Mouse (Mus musculus): ENCODE measurements at regions not wholly inside any gene's neighbourhood (a gene's known extent, or its start where the extent isn't known, plus 50 kb on each side); places are given as distances from the start of the nearest gene placed in this dataset.
"Not testable (repeated sequence)": the region's sequence is repeated elsewhere in the genome, so short reads cannot be mapped to it uniquely, and the experiment has no call there.

DNA sequence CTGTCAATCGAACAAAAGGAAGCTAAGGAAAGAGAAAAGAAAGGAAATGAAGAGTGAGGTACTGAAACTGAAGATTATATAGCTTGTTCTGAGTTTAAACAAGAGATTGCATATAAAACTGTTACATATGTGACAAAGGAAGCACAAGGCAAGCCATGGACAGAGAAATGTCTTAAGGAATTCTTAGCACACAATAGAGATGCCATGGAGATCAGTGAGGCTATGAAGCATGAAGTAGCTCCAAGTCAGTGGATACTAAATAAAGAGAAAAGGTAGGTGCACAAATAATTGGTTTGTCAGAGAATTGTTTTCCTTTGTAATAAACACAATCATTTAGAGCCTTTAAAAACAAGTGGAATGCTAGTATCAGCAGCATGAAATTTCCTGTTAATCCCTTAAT, 172.0 kb upstream of the Klhl1 start:
- WGBS: 29% methylated on average over 1 of the region's 1 CpGs
- Histone ChIP-seq H3K4me3 (ENCODE audit: low read depth, low read length) (no peak overlapping the region), H3K27me3 (ENCODE audit: control insufficient read depth, insufficient read depth, low read depth, low read length) (no peaks in the 10 kb centered on the region), H3K36me3 (ENCODE audit: control insufficient read depth, insufficient read depth, low read length) (no peaks in the 10 kb centered on the region), H3K27ac (ENCODE audit: low read length) (no peak overlapping the region), H3K9me3 (replicated peaks; ENCODE audit: control insufficient read depth, low read length, poor library complexity, severe bottlenecking) (no peaks in the 10 kb centered on the region), H3K4me1 (ENCODE audit: control insufficient read depth, insufficient read depth, low read length) (no peaks in the 10 kb centered on the region), H3K9ac (ENCODE audit: low read depth, low read length) (no peak overlapping the region), H3K4me2 (ENCODE audit: low read length) (no peak overlapping the region)
- ATAC-seq: no peak

DNA sequence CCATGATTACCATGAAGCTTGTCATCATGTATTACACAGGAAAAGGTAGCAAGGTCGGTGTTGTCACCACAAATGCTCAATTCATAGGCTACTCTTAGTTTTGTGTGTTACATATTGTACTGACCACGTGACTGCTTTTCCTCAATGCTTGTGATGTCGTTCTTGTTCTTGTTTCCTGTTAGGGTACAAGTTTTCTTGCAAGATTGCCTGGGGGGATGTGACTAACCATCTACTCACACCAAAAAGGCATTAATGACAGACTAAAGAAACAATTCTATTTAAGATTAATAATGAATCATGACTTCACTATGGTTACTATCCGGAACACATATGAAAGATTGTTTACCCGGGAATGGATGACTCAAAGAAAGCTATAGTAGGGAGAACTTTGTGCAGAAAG, 165.0 kb upstream of the Klhl1 start:
- no peaks in the 10 kb centered on the region for H3K4me1 ChIP-seq (ENCODE audit: control insufficient read depth, insufficient read depth, low read length)

DNA sequence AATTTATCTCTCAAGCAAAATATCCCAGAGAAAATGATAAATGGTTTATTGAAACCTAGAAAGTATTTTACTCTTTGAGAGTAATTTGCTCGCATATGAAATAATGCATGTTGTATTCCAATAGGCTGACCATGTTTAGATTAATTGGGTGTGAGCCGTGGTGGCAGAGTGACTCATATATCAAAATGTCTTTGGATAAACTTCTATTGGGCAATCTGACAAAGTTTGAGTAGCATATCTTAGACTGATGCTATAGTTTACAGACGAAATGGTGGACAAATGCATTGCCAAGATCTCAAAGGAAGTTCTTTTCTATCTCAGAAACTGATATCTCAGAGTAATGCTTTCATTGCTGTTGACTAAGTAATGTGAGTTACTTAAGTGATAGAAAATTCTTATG, 162.8 kb upstream of the Klhl1 start:
- H3K4me2 ChIP-seq (ENCODE audit: low read length): no peak overlapping the region
- H3K9ac ChIP-seq (ENCODE audit: low read depth, low read length): no peak overlapping the region
- no peaks in the 10 kb centered on the region for H3K9me3 ChIP-seq (replicated peaks; ENCODE audit: control insufficient read depth, low read length, poor library complexity, severe bottlenecking)
- no peaks in the 10 kb centered on the region for H3K27me3 ChIP-seq (ENCODE audit: control insufficient read depth, insufficient read depth, low read depth, low read length)
- ATAC-seq: no peak
- no peaks in the 10 kb centered on the region for H3K36me3 ChIP-seq (ENCODE audit: control insufficient read depth, insufficient read depth, low read length)
- no peak overlapping the region for H3K4me3 ChIP-seq (ENCODE audit: low read depth, low read length)
- 92% methylated on average over 3 of the region's 3 CpGs for WGBS
- no peaks in the 10 kb centered on the region for H3K4me1 ChIP-seq (ENCODE audit: control insufficient read depth, insufficient read depth, low read length)
- no peak overlapping the region for H3K27ac ChIP-seq (ENCODE audit: low read length)

More for the DNA sequence above, 165.0 kb upstream of the Klhl1 start:
- no peak overlapping the region for H3K4me3 ChIP-seq (ENCODE audit: low read depth, low read length)
- WGBS: 80% methylated on average over 5 of the region's 5 CpGs
- no peak for ATAC-seq
- no peaks in the 10 kb centered on the region for H3K27me3 ChIP-seq (ENCODE audit: control insufficient read depth, insufficient read depth, low read depth, low read length)
- no peaks in the 10 kb centered on the region for H3K9me3 ChIP-seq (replicated peaks; ENCODE audit: control insufficient read depth, low read length, poor library complexity, severe bottlenecking)
- no peak overlapping the region for H3K4me2 ChIP-seq (ENCODE audit: low read length)
- H3K27ac ChIP-seq (ENCODE audit: low read length): no peak overlapping the region
- H3K36me3 ChIP-seq (ENCODE audit: control insufficient read depth, insufficient read depth, low read length): no peaks in the 10 kb centered on the region
- no peak overlapping the region for H3K9ac ChIP-seq (ENCODE audit: low read depth, low read length)

DNA sequence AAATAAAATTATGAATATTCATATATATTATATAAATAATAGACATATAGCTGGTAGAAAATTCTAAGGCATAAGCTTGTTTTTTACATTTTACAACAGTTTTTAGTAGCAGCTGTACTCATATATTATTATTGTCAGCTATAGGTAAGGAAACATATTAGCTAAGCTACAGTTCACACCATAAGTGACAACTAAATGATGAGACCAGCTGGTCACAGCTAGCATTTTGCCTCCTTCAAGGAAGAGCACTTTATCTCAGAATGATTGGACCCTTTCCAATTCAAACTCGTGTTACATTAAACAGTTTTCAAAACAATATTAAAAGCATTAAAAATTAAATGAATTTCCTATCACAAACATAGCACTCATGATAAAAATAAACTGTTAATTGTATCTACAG, 157.3 kb upstream of the Klhl1 start:
- Histone ChIP-seq H3K36me3 (ENCODE audit: control insufficient read depth, insufficient read depth, low read length) (no peaks in the 10 kb centered on the region), H3K9me3 (replicated peaks; ENCODE audit: control insufficient read depth, low read length, poor library complexity, severe bottlenecking) (no peaks in the 10 kb centered on the region), H3K4me2 (ENCODE audit: low read length) (no peak overlapping the region), H3K27ac (ENCODE audit: low read length) (no peak overlapping the region), H3K4me3 (ENCODE audit: low read depth, low read length) (no peak overlapping the region), H3K9ac (ENCODE audit: low read depth, low read length) (no peak overlapping the region), H3K4me1 (ENCODE audit: control insufficient read depth, insufficient read depth, low read length) (no peaks in the 10 kb centered on the region), H3K27me3 (ENCODE audit: control insufficient read depth, insufficient read depth, low read depth, low read length) (no peaks in the 10 kb centered on the region)
- ATAC-seq: no peak
- WGBS: 88% methylated on average over 1 of the region's 1 CpGs

DNA sequence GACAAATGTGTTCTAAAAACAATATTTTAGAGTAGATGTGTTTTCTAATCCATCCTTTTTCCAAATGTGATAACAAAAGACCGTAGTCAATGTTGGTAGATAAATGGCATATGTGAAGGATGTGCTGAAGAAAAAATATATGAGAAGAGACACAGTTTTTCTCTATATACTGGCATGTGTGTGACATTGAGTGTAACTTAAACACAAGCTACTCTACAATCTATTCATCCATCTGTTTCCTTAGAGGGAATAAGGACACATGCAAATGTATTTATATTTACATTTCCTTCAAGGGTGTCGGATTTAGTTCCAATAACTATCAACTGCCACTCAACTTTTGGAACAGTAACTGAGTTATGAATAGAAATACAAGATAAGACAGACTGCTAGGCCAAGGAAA, 149.7 kb upstream of the Klhl1 start:
- Histone ChIP-seq H3K9me3 (replicated peaks; ENCODE audit: control insufficient read depth, low read length, poor library complexity, severe bottlenecking) (no peaks in the 10 kb centered on the region), H3K27me3 (ENCODE audit: control insufficient read depth, insufficient read depth, low read depth, low read length) (no peaks in the 10 kb centered on the region)

DNA sequence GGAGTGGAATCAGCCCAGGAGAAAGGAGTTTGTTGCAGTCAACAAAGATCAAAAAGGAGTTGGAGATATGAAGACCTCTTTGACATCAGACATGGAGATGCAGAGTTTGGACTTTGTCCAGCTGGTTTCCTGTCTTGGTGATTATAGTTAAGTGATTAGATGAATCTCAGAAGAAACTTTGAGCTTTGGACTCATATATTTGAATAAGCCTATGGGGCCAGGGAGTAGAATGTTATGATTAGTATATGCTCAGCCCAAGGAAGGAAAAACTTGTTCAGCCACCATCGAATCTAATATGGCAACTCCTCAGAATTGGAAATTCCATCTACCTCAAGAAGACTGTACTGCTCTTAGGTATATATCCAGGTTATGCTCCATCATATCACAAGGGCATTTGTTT, 137.6 kb upstream of the Klhl1 start:
- WGBS: 92% methylated on average over 1 of the region's 1 CpGs
- no peak overlapping the region for H3K4me2 ChIP-seq (ENCODE audit: low read length)
- no peaks in the 10 kb centered on the region for H3K27me3 ChIP-seq (ENCODE audit: control insufficient read depth, insufficient read depth, low read depth, low read length)
- H3K27ac ChIP-seq (ENCODE audit: low read length): no peak overlapping the region
- no peak overlapping the region for H3K4me3 ChIP-seq (ENCODE audit: low read depth, low read length)
- H3K4me1 ChIP-seq (ENCODE audit: control insufficient read depth, insufficient read depth, low read length): no peaks in the 10 kb centered on the region
- no peaks in the 10 kb centered on the region for H3K9me3 ChIP-seq (replicated peaks; ENCODE audit: control insufficient read depth, low read length, poor library complexity, severe bottlenecking)
- no peaks in the 10 kb centered on the region for H3K36me3 ChIP-seq (ENCODE audit: control insufficient read depth, insufficient read depth, low read length)
- no peak for ATAC-seq
- no peak overlapping the region for H3K9ac ChIP-seq (ENCODE audit: low read depth, low read length)

More for the DNA sequence above, 149.7 kb upstream of the Klhl1 start:
- H3K4me3 ChIP-seq (ENCODE audit: low read depth, low read length): no peak overlapping the region
- H3K9ac ChIP-seq (ENCODE audit: low read depth, low read length): no peak overlapping the region
- no peaks in the 10 kb centered on the region for H3K36me3 ChIP-seq (ENCODE audit: control insufficient read depth, insufficient read depth, low read length)
- 86% methylated on average over 2 of the region's 2 CpGs for WGBS
- no peak for ATAC-seq
- H3K27ac ChIP-seq (ENCODE audit: low read length): no peak overlapping the region
- H3K4me1 ChIP-seq (ENCODE audit: control insufficient read depth, insufficient read depth, low read length): no peaks in the 10 kb centered on the region
- H3K4me2 ChIP-seq (ENCODE audit: low read length): no peak overlapping the region

DNA sequence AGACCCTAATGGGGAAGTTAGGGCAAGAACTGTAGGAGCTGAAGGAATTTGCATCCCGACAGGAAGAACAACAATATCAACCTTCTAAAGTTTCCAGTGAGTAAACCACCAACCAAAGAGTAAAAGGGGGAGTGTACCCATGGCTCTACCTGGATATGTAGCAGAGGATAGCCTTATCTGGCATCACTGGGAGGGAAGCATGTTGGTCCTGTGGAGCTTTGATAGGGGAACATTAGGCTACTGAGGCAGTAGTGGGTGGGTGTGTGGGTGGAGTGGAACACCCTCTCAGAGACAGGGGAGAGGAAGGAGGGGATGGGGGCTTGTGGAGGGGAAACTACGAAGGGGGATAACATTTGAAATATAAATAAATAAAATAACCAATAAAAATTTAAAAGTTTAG, 111.4 kb upstream of the Klhl1 start:
- WGBS: 86% methylated on average over 2 of the region's 2 CpGs
- no peaks in the 10 kb centered on the region for H3K27me3 ChIP-seq (ENCODE audit: control insufficient read depth, insufficient read depth, low read depth, low read length)
- no peak overlapping the region for H3K9ac ChIP-seq (ENCODE audit: low read depth, low read length)
- no peak for ATAC-seq
- H3K4me3 ChIP-seq (ENCODE audit: low read depth, low read length): no peak overlapping the region
- H3K27ac ChIP-seq (ENCODE audit: low read length): no peak overlapping the region
- no peaks in the 10 kb centered on the region for H3K4me1 ChIP-seq (ENCODE audit: control insufficient read depth, insufficient read depth, low read length)
- no peaks in the 10 kb centered on the region for H3K36me3 ChIP-seq (ENCODE audit: control insufficient read depth, insufficient read depth, low read length)
- no peaks in the 10 kb centered on the region for H3K9me3 ChIP-seq (replicated peaks; ENCODE audit: control insufficient read depth, low read length, poor library complexity, severe bottlenecking)
- no peak overlapping the region for H3K4me2 ChIP-seq (ENCODE audit: low read length)

DNA sequence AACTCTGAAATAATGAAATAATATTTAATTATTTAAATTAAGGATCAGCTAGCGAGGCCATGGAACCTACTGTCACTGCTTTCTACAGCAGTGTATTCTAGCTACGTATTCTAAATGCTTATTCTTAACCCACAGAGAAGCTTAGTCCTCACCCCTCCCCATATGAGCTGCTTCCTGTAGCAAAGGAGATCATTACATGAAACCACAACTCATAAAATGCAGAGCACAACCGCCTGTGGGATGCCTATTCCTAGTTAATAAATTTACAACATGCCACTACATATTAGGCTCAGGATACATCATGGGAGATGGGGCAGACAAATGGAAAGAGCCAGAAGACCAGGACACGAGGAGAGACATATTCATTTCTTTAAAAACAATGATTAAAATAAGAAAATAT, 87.8 kb upstream of the Klhl1 start:
- H3K4me3 ChIP-seq (ENCODE audit: low read depth, low read length): no peak overlapping the region
- no peak for ATAC-seq
- H3K36me3 ChIP-seq (ENCODE audit: control insufficient read depth, insufficient read depth, low read length): no peaks in the 10 kb centered on the region
- H3K9ac ChIP-seq (ENCODE audit: low read depth, low read length): no peak overlapping the region
- WGBS: 88% methylated on average over 4 of the region's 4 CpGs
- H3K9me3 ChIP-seq (replicated peaks; ENCODE audit: control insufficient read depth, low read length, poor library complexity, severe bottlenecking): no peaks in the 10 kb centered on the region
- H3K27ac ChIP-seq (ENCODE audit: low read length): no peak overlapping the region
- no peaks in the 10 kb centered on the region for H3K4me1 ChIP-seq (ENCODE audit: control insufficient read depth, insufficient read depth, low read length)
- H3K27me3 ChIP-seq (ENCODE audit: control insufficient read depth, insufficient read depth, low read depth, low read length): no peaks in the 10 kb centered on the region
- H3K4me2 ChIP-seq (ENCODE audit: low read length): no peak overlapping the region

DNA sequence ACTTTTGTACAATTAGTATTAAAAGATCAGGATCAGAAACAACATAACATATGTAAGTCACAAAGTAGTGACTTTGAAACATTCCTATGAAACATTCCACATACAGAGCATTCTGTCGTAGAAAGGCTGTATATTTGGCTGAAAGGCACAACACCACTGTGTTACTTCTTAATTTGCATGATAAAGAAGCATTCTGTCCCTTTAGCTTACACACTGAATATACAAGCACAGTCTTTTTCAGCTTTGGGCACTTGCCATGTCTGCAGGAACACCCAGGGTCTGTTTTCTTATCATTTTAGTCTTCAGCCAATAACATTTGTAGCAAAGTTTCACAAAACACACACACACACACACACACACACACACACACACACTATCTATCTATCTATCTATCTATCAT, 82.2 kb upstream of the Klhl1 start:
- not testable (repeated sequence) for H3K27ac ChIP-seq (ENCODE audit: low read length); H3K27me3 ChIP-seq (ENCODE audit: control insufficient read depth, insufficient read depth, low read depth, low read length); H3K9me3 ChIP-seq (replicated peaks; ENCODE audit: control insufficient read depth, low read length, poor library complexity, severe bottlenecking); ATAC-seq; H3K36me3 ChIP-seq (ENCODE audit: control insufficient read depth, insufficient read depth, low read length); H3K4me2 ChIP-seq (ENCODE audit: low read length); H3K4me1 ChIP-seq (ENCODE audit: control insufficient read depth, insufficient read depth, low read length); H3K4me3 ChIP-seq (ENCODE audit: low read depth, low read length); H3K9ac ChIP-seq (ENCODE audit: low read depth, low read length)
- 14% methylated on average over 1 of the region's 1 CpGs for WGBS

DNA sequence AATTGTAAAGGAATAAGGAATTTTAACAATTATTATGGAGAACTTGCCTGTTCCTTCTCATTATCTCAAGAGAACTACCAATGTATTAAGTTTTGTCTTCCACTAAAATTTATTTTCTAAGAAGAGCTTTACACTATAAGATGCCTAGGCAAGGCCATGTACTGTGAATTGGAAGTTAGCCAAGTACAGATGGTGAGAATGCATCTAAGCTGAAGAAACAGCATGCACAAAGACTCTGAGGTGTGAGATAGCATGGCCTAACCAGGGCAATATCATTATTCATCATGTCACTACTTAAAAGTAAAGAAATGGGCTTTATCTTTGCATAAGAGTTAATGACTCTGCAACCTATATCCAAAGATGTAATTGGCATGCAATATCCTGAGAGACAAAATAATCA, 73.1 kb upstream of the Klhl1 start:
- Histone ChIP-seq H3K36me3 (ENCODE audit: control insufficient read depth, insufficient read depth, low read length) (no peaks in the 10 kb centered on the region), H3K9me3 (replicated peaks; ENCODE audit: control insufficient read depth, low read length, poor library complexity, severe bottlenecking) (no peaks in the 10 kb centered on the region), H3K27ac (ENCODE audit: low read length) (no peak overlapping the region), H3K4me3 (ENCODE audit: low read depth, low read length) (no peak overlapping the region), H3K27me3 (ENCODE audit: control insufficient read depth, insufficient read depth, low read depth, low read length) (no peaks in the 10 kb centered on the region), H3K4me2 (ENCODE audit: low read length) (no peak overlapping the region), H3K9ac (ENCODE audit: low read depth, low read length) (no peak overlapping the region), H3K4me1 (ENCODE audit: control insufficient read depth, insufficient read depth, low read length) (no peaks in the 10 kb centered on the region)
- ATAC-seq: no peak

Measured in midbrain, embryonic 16.5 days (tissue).